Mouse (Mus musculus) E14TG2a.4 (cell line): ENCODE measurements around the gene Elf5.

Experiments used
- CTCF ChIP-seq: conservative IDR thresholded peaks from 2 replicates; pipeline ENCODE4 v1.5.1; 2014; ENCODE audit warnings: low read length
- NANOG ChIP-seq: IDR thresholded peaks from 2 replicates; pipeline ENCODE4 v1.6.1; 2014; ENCODE audit warnings: borderline replicate concordance, low read length, mixed read lengths
- POU5F1 ChIP-seq: IDR thresholded peaks from 2 replicates; pipeline ENCODE4 v1.6.1; 2014; ENCODE audit warnings: low read length, borderline replicate concordance

- no peak for TF ChIP-seq CTCF
- TF ChIP-seq POU5F1: no peak
- TF ChIP-seq NANOG: no peak
Observed at GRCm38 (mm10) chr2:103436534-103436933, 25.0 kb downstream of the Elf5 start.
